Mouse (Mus musculus) megakaryocyte, embryonic 14.5 days (primary cell): ENCODE measurements around the gene Socs3. TPM values are rescaled to one million over a fixed set of nuclear protein-coding genes. Genes with fewer than 3 reads are reported as not detected.

Experiments
- H3K27me3 ChIP-seq: replicated peaks from 2 replicates; pipeline ENCODE3; 2012; ENCODE audit warnings: inconsistent platforms
- H3K36me3 ChIP-seq: replicated peaks from 2 replicates; pipeline ENCODE3; 2012; ENCODE audit warnings: low read length, inconsistent platforms, mixed read lengths
- H3K4me1 ChIP-seq: 2 replicates; pipeline ENCODE4 v1.6.1; 2012; ENCODE audit warnings: inconsistent platforms
- H3K4me3 ChIP-seq: replicated peaks from 2 replicates; pipeline ENCODE3; 2012; ENCODE audit warnings: moderate library complexity, mild to moderate bottlenecking, inconsistent platforms
- H3K9me3 ChIP-seq: 2 replicates; pipeline ENCODE4 v1.6.1; 2012; ENCODE audit warnings: inconsistent platforms
- FLI1 ChIP-seq: IDR thresholded peaks from 2 replicates; pipeline ENCODE4 v1.6.1; 2012; ENCODE audit warnings: low read length, inconsistent platforms, mixed read lengths
- GATA1 ChIP-seq: IDR thresholded peaks from 3 replicates; pipeline ENCODE4 v1.6.1; 2012; ENCODE audit warnings: mixed read lengths, low read length, inconsistent platforms, borderline replicate concordance
- polyA plus RNA-seq: library from polyadenylated mRNA; stranded (reverse); fragments of >175 nt; gene quantifications from 2 replicates; pipeline ENCODE4 v1.2.3, GENCODE M21; 2012; ENCODE audit warnings: low replicate concordance; ENCODE audit not compliant: insufficient read depth

Gene Socs3
- polyA plus RNA-seq, 1 experiment, result 75.2 TPM

- H3K4me1 ChIP-seq, result peaks cover 95% of the 10 kb centered on the region
- H3K4me3 ChIP-seq, result peak overlapping the region; percentile 72
- H3K36me3 ChIP-seq, result peaks cover 99% of the 10 kb centered on the region
- no peaks in the 10 kb centered on the region for H3K9me3 ChIP-seq
- H3K27me3 ChIP-seq, result no peaks in the 10 kb centered on the region
- no peak for TF ChIP-seq FLI1
- TF ChIP-seq GATA1, result no peak
Observed at GRCm38 (mm10) chr11:118007460-118008143, 37.8 kb upstream of the Socs3 start.

- Histone ChIP-seq H3K4me1 (peaks cover 95% of the 10 kb centered on the region), H3K27me3 (no peaks in the 10 kb centered on the region), H3K4me3 (no peak overlapping the region), H3K36me3 (peaks cover 99% of the 10 kb centered on the region), H3K9me3 (no peaks in the 10 kb centered on the region)
- no peak for TF ChIP-seq GATA1
- TF ChIP-seq FLI1, result no peak
Observed at GRCm38 (mm10) chr11:118004217-118004616, 34.4 kb upstream of the Socs3 start.

GRCm38 (mm10) chr11:118003718-118004117 is 33.9 kb upstream of the Socs3 start:
- Histone ChIP-seq H3K9me3 (no peaks in the 10 kb centered on the region), H3K36me3 (peaks cover 99% of the 10 kb centered on the region), H3K4me3 (no peak overlapping the region), H3K4me1 (peaks cover 95% of the 10 kb centered on the region), H3K27me3 (no peaks in the 10 kb centered on the region)
- no peak for TF ChIP-seq GATA1
- no peak for TF ChIP-seq FLI1

- Histone ChIP-seq H3K9me3 (no peaks in the 10 kb centered on the region), H3K27me3 (no peaks in the 10 kb centered on the region), H3K4me3 (peak overlapping the region; percentile 10), H3K36me3 (peaks cover 99% of the 10 kb centered on the region), H3K4me1 (peaks cover 95% of the 10 kb centered on the region)
- TF ChIP-seq FLI1, result no peak
- TF ChIP-seq GATA1, result no peak
Observed at GRCm38 (mm10) chr11:118003176-118003575, 33.3 kb upstream of the Socs3 start.

- H3K4me3 ChIP-seq, result peak overlapping the region; percentile 86
- no peaks in the 10 kb centered on the region for H3K27me3 ChIP-seq
- H3K4me1 ChIP-seq, result peaks cover 95% of the 10 kb centered on the region
- peaks cover 96% of the 10 kb centered on the region for H3K36me3 ChIP-seq
- TF ChIP-seq FLI1 (no peak), GATA1 (no peak)
- H3K9me3 ChIP-seq, result no peaks in the 10 kb centered on the region
Observed at GRCm38 (mm10) chr11:118000565-118001215, 30.8 kb upstream of the Socs3 start.

GRCm38 (mm10) chr11:118000083-118000482 is 30.2 kb upstream of the Socs3 start:
- no peak for TF ChIP-seq GATA1
- no peak for TF ChIP-seq FLI1
- H3K36me3 ChIP-seq, result peaks cover 92% of the 10 kb centered on the region
- H3K27me3 ChIP-seq, result no peaks in the 10 kb centered on the region
- peak overlapping the region; percentile 81 for H3K4me3 ChIP-seq
- H3K9me3 ChIP-seq, result no peaks in the 10 kb centered on the region
- peaks cover 95% of the 10 kb centered on the region for H3K4me1 ChIP-seq

- TF ChIP-seq GATA1, result no peak
- TF ChIP-seq FLI1, result no peak
- H3K4me3 ChIP-seq, result peak overlapping the region; percentile 77
- H3K4me1 ChIP-seq, result peaks cover 97% of the 10 kb centered on the region
- peaks cover 92% of the 10 kb centered on the region for H3K36me3 ChIP-seq
- H3K9me3 ChIP-seq, result no peaks in the 10 kb centered on the region
- no peaks in the 10 kb centered on the region for H3K27me3 ChIP-seq
Observed at GRCm38 (mm10) chr11:117999260-117999934, 29.6 kb upstream of the Socs3 start.

GRCm38 (mm10) chr11:117998356-117998755 is 28.5 kb upstream of the Socs3 start:
- H3K9me3 ChIP-seq, result no peaks in the 10 kb centered on the region
- TF ChIP-seq FLI1 (no peak), GATA1 (no peak)
- no peaks in the 10 kb centered on the region for H3K27me3 ChIP-seq
- H3K4me3 ChIP-seq, result peak overlapping the region; percentile 5
- peaks cover 97% of the 10 kb centered on the region for H3K4me1 ChIP-seq
- H3K36me3 ChIP-seq, result peaks cover 83% of the 10 kb centered on the region

GRCm38 (mm10) chr11:117997085-117997484 is 27.2 kb upstream of the Socs3 start:
- TF ChIP-seq GATA1, result no peak
- no peak for TF ChIP-seq FLI1
- Histone ChIP-seq H3K4me3 (no peak overlapping the region), H3K27me3 (no peaks in the 10 kb centered on the region), H3K36me3 (peaks cover 82% of the 10 kb centered on the region), H3K9me3 (no peaks in the 10 kb centered on the region), H3K4me1 (peaks cover 99% of the 10 kb centered on the region)

GRCm38 (mm10) chr11:117996066-117996465 is 26.2 kb upstream of the Socs3 start:
- H3K36me3 ChIP-seq, result peaks cover 71% of the 10 kb centered on the region
- peaks cover 99% of the 10 kb centered on the region for H3K4me1 ChIP-seq
- H3K9me3 ChIP-seq, result no peaks in the 10 kb centered on the region
- no peaks in the 10 kb centered on the region for H3K27me3 ChIP-seq
- TF ChIP-seq GATA1 (no peak), FLI1 (no peak)
- peak overlapping the region; percentile 69 for H3K4me3 ChIP-seq
